Mouse (Mus musculus) stomach, embryonic 14.5 days (tissue): ENCODE results near the gene H2-Eb1. TPM values are rescaled to one million over a fixed set of nuclear protein-coding genes. Genes with fewer than 3 reads are reported as not detected.

Experiments
- ATAC-seq: fragments of 200-750 bp; cut with Nextera tagmentation; 2 replicates; pipeline ENCODE4 v1.8.0; 2017; ENCODE audit warnings: low read depth, moderate TSS enrichment; ENCODE audit not compliant: insufficient number of reproducible peaks, insufficient read depth, low FRiP score
- H3K27ac ChIP-seq: fragments of 300-500 bp; sonication (generic); 2 replicates; pipeline ENCODE4 v1.5.1; 2014; ENCODE audit warnings: mild to moderate bottlenecking, low read length, moderate library complexity, mixed read lengths
- H3K27me3 ChIP-seq: fragments of 300-500 bp; sonication (generic); 2 replicates; pipeline ENCODE4 v1.6.1; 2014; ENCODE audit warnings: low read length, control low read depth, mixed read lengths; ENCODE audit not compliant: control insufficient read depth, insufficient read depth
- H3K36me3 ChIP-seq: fragments of 300-500 bp; sonication (generic); 2 replicates; pipeline ENCODE4 v1.6.1; 2014; ENCODE audit warnings: mild to moderate bottlenecking, control low read depth, low read length, moderate library complexity, mixed read lengths; ENCODE audit not compliant: control insufficient read depth, insufficient read depth
- H3K4me1 ChIP-seq: fragments of 300-500 bp; sonication (generic); 2 replicates; pipeline ENCODE4 v1.6.1; 2014; ENCODE audit warnings: low read length, control low read depth, mixed read lengths; ENCODE audit not compliant: control insufficient read depth, insufficient read depth
- H3K4me2 ChIP-seq: fragments of 300-500 bp; sonication (generic); replicated peaks from 2 replicates; pipeline ENCODE4 v1.6.1; 2014; ENCODE audit warnings: low read depth, low read length, control low read depth
- H3K4me3 ChIP-seq: fragments of 300-500 bp; sonication (generic); 2 replicates; pipeline ENCODE4 v1.5.1; 2014; ENCODE audit warnings: low read depth, low read length, control low read depth
- H3K9ac ChIP-seq: fragments of 300-500 bp; sonication (generic); replicated peaks from 2 replicates; pipeline ENCODE4 v1.6.1; 2014; ENCODE audit warnings: low read depth, mild to moderate bottlenecking, control low read depth, low read length, moderate library complexity, mixed read lengths
- H3K9me3 ChIP-seq: fragments of 300-500 bp; sonication (generic); 2 replicates; pipeline ENCODE4 v1.6.1; 2016; ENCODE audit warnings: low read depth, low read length, control low read depth; ENCODE audit not compliant: control insufficient read depth
- WGBS: fragments of 180-500 bp; shearing (Covaris S2); extraction: QIAGEN DNeasy Blood & Tissue Kit; methylation state at CpG from one replicate; pipeline ENCODE4 v1.1.7; 2014; 5-methylcytosine and 5-hydroxymethylcytosine counted together
- polyA plus RNA-seq: library from polyadenylated mRNA; unstranded; fragments of >200 nt; fragmentation: Nextera tagmentation; extraction: Ambion mirVana; gene quantifications from 2 replicates; pipeline ENCODE4 v1.2.1, GENCODE M21; 2014

H2-Eb1 gene
- polyA plus RNA-seq, 1 experiment from 2014 or later, result 2.8 TPM

DNA sequence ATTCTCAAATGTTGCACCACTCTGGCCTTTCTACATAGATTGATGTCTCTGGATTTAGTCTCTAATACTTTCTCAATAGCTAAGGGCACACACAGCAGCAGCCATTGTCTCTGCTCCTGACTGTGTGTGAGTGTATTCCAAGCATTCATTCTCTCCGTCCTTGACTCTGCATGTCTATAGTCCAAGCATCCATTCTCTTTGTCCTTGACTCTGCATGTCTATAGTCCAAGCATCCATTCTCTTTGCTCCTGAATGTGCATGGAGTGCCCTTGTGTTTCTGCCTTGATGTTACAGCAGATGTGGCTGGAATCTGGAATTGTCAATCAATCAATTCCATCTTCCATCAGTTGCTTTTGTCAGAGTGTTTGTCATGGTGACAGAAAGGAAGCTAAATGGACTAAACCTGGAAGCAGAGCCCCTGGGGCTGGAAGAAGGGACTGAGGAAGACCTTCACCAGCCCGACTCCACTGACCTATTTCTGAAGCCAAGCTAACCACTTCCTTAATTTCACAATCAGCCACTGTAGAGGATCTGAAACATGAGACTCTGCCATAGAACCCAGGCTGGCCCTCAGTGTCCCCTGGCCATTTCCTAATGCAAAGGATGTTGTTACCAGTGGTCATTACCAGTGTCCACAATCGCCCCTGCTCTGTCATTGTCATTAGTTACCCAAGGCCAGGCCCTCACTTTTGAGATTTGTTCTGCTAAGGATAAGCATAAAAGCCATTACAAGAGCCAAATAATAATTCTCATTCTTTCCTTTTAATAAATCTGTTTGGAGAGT lies 35.1 kb downstream of the H2-Eb1 start:
- WGBS, result 64% methylated on average over 3 of the region's 3 CpGs
- H3K27me3 ChIP-seq, result no peaks in the 10 kb centered on the region
- H3K4me2 ChIP-seq, result no peak overlapping the region
- no peaks in the 10 kb centered on the region for H3K4me1 ChIP-seq
- no peaks in the 10 kb centered on the region for H3K36me3 ChIP-seq
- no peaks in the 10 kb centered on the region for H3K9me3 ChIP-seq
- no peak overlapping the region for H3K4me3 ChIP-seq
- ATAC-seq, result no peak
- H3K9ac ChIP-seq, result no peak overlapping the region
- no peak overlapping the region for H3K27ac ChIP-seq

DNA sequence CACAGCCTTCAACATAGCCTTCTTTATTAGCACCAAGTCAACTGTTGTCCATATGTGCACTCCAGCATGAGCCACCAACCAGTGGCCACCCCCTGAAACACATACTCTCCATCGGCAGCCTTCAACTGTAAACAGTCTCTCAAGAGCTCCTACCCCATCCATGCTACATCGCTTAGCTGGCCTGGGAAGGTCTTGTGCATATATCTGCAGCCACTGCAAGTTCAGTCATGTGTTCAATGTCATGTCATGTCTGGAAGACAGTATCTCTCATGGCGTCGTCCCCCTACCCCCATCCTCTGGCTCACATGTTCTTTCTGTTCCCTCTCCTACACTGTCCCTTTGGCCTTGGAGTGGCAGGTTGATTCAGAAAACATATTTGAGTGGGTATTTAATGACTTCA lies 39.2 kb downstream of the H2-Eb1 start:
- Histone ChIP-seq H3K9ac (no peak overlapping the region), H3K9me3 (no peaks in the 10 kb centered on the region), H3K4me1 (no peaks in the 10 kb centered on the region), H3K4me2 (no peak overlapping the region), H3K27me3 (no peaks in the 10 kb centered on the region), H3K36me3 (no peaks in the 10 kb centered on the region), H3K27ac (no peak overlapping the region), H3K4me3 (no peak overlapping the region)
- no peak for ATAC-seq
- 86% methylated on average over 4 of the region's 4 CpGs for WGBS

DNA sequence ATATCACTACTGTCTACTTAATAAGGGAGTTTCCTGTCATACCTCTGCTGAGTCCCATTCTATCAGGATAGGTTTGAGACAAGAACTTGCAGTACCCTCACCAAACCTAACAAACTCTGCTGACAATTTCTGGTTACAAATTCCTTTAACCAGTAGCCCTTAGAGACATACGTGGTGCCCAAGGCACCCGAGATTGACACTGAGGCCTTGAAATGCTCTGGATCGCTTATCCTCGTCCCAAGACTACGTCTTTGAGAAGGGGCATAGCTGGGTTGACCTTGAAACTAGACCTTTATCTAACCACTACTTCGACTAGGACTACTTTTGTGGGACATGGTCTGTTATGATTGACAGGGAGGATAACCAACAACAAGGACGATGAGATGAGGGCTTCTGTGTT lies 39.8 kb downstream of the H2-Eb1 start:
- Histone ChIP-seq H3K27ac (no peak overlapping the region), H3K36me3 (no peaks in the 10 kb centered on the region), H3K4me3 (no peak overlapping the region), H3K4me2 (no peak overlapping the region), H3K4me1 (no peaks in the 10 kb centered on the region), H3K9me3 (no peaks in the 10 kb centered on the region), H3K27me3 (no peaks in the 10 kb centered on the region), H3K9ac (no peak overlapping the region)
- 82% methylated on average over 7 of the region's 7 CpGs for WGBS
- ATAC-seq, result no peak

DNA sequence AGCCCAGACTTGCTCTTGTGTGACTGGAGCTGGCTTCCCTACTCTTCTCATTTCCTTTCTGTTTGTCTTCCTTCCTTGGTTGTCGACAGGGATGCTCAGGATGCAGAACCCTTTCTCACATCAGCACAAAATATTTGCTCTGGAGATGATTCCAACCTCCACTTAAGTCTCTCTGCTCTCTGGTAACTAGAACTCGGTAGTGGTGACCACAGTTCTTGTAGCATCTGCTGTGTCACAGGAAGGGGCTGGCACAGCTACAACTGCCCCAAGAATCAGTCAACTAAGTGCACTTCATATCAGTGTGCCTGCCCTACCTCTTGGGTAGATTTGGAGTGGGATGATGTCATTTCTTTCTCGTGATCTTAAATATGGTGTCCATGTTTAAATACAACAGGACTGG lies 40.4 kb downstream of the H2-Eb1 start:
- Histone ChIP-seq H3K4me1 (no peaks in the 10 kb centered on the region), H3K9me3 (no peaks in the 10 kb centered on the region), H3K9ac (no peak overlapping the region), H3K27ac (no peak overlapping the region), H3K27me3 (no peaks in the 10 kb centered on the region), H3K36me3 (no peaks in the 10 kb centered on the region), H3K4me3 (no peak overlapping the region), H3K4me2 (no peak overlapping the region)
- ATAC-seq, result no peak
- WGBS, result 70% methylated on average over 3 of the region's 3 CpGs

DNA sequence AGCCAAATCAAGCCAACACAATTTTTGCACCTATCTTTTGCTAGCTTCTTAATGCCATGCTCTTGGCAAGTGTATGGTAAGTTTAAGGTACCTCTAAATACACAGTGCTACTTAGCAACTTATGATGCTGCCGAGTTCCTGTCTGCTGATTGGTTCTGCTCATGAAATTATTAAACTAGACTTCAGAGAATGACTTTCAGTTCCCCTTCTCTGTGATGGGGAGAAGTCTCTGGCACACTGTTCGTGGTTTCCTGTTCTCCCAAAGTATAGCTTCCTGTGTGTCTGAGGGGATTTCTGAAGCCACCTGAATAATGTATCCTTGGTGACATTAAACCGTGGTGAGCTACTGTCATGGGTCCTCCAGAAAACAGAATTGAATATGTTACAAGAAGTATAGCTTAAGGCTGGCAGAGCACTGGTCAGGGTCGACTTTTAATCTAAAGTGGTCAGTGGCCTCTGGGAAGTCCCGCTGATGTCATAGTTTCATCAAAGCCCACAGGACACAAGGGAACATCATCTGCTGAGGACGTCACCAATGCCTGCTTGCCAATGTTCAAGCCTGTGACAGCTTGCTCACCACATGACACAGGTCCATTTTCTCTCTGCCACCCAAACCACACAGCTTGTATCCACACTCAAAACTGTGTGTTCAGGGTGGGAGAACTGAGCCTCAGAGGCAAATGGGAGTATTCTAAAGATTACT lies 42.1 kb downstream of the H2-Eb1 start:
- Histone ChIP-seq H3K9ac (no peak overlapping the region), H3K27ac (no peak overlapping the region), H3K4me3 (no peak overlapping the region), H3K36me3 (no peaks in the 10 kb centered on the region), H3K9me3 (no peaks in the 10 kb centered on the region), H3K4me1 (no peaks in the 10 kb centered on the region), H3K4me2 (no peak overlapping the region), H3K27me3 (no peaks in the 10 kb centered on the region)
- WGBS, result 69% methylated on average over 6 of the region's 6 CpGs
- no peak for ATAC-seq

DNA sequence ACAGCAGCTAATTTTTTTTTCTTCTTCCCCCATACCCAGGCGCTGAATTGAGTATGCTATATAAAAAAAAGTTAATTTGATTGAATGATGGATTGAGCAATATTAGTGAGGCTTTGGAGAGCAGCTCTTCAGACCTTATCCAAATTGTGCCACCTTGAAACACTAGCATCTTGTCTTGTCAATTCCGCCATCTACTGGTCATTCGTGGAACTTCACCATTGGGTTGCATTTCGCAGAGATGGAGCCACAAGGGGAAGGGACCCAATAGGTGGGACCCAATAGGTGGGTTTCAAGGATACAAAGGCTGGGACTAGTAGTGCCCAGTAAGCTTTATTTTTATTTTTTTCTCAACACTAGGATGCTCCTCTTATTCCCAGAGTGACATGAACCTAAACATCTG lies 43.8 kb downstream of the H2-Eb1 start:
- no peak overlapping the region for H3K4me2 ChIP-seq
- no peaks in the 10 kb centered on the region for H3K27me3 ChIP-seq
- H3K36me3 ChIP-seq, result no peaks in the 10 kb centered on the region
- H3K9me3 ChIP-seq, result no peaks in the 10 kb centered on the region
- H3K4me3 ChIP-seq, result no peak overlapping the region
- H3K4me1 ChIP-seq, result no peaks in the 10 kb centered on the region
- no peak overlapping the region for H3K9ac ChIP-seq
- H3K27ac ChIP-seq, result no peak overlapping the region
- 3% methylated on average over 4 of the region's 4 CpGs for WGBS
- ATAC-seq, result no peak

DNA sequence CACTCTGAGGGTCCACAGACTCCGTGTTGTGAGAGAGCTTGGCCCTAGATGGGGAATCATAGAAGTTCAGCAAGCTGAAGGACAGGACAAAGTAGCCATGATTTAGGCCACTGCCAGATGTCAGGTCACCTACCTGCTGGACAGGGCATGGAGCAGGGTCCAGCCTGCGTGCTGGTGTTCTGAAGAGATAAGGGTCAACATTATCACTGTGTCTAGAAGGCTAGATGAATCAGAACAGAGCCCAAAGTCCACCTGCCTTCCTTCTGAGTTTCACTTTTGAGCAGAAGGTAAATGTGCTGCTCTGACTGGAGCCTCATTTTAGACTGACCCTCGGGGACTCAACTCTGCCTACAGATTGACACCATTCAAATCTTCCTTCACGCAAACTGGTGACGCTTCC lies 48.9 kb downstream of the H2-Eb1 start, which contains the start of gene Btnl2:
TSS of gene Btnl2 (plus strand) at position 284 of the 400 bp plus-strand sequence.
- H3K36me3 ChIP-seq, result no peaks in the 10 kb centered on the region
- no peaks in the 10 kb centered on the region for H3K9me3 ChIP-seq
- H3K27ac ChIP-seq, result no peak within 1 kb of the TSS
- H3K4me2 ChIP-seq, result no peak within 1 kb of the TSS
- H3K4me3 ChIP-seq, result no peak within 1 kb of the TSS
- H3K4me1 ChIP-seq, result no peaks in the 10 kb centered on the region
- no peak for ATAC-seq
- no peak within 1 kb of the TSS for H3K9ac ChIP-seq
- H3K27me3 ChIP-seq, result no peaks in the 10 kb centered on the region
- 83% methylated on average over 5 of the region's 5 CpGs for WGBS

DNA sequence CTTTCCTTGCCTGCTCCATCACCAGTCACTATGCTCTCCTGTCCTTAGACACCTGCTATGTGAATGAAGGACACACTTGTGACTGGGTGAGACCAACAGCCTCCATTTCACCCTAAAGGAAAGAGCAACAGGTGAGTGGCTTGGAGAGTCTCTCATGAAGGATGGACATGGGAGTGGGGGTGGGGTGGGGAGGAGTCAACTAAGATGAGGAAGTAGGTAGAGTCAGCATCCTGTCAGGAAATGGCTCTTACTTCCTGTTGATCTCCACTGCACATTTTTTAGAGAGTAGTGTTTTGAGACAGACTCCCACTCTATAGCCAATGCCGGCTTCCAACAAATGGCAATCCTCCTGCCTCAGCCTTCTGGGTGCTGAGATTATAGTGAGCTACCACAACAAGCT lies 49.3 kb downstream of the H2-Eb1 start:
- Histone ChIP-seq H3K36me3 (no peaks in the 10 kb centered on the region), H3K9me3 (no peaks in the 10 kb centered on the region), H3K27me3 (no peaks in the 10 kb centered on the region), H3K27ac (no peak overlapping the region), H3K4me2 (no peak overlapping the region), H3K4me1 (no peaks in the 10 kb centered on the region), H3K9ac (no peak overlapping the region), H3K4me3 (no peak overlapping the region)
- WGBS, result 97% methylated on average over 1 of the region's 1 CpGs
- no peak for ATAC-seq
